Mouse (Mus musculus) lung, postnatal 10 days (tissue): ENCODE data around the gene Rin2.
A peak's percentile ranks its signal among the peaks of the same experiment; 100 is the strongest.

Experiments used
- DNase-seq: peaks from one replicate; pipeline ENCODE4 v3.0.0; 2021

Gene Rin2

GRCm38 (mm10) chr2:145675142-145675755 is at the start of gene Rin2:
Rin2 (plus strand) TSS chr2:145675215.
- DNase-seq: peak; percentile 92

GRCm38 (mm10) chr2:145631123-145631798 is 43.8 kb upstream of the Rin2 start:
- DNase-seq: no peak

GRCm38 (mm10) chr2:145631799-145632174 is 43.2 kb upstream of the Rin2 start:
- peak; percentile 38 for DNase-seq

GRCm38 (mm10) chr2:145633811-145634210 is 41.2 kb upstream of the Rin2 start:
- DNase-seq: no peak

GRCm38 (mm10) chr2:145640255-145640984 is 34.6 kb upstream of the Rin2 start:
- DNase-seq: no peak

GRCm38 (mm10) chr2:145655373-145655960 is 19.5 kb upstream of the Rin2 start:
- peak; percentile 22 for DNase-seq

GRCm38 (mm10) chr2:145656121-145656520 is 18.9 kb upstream of the Rin2 start:
- DNase-seq: no peak

GRCm38 (mm10) chr2:145656716-145657115 is 18.3 kb upstream of the Rin2 start:
- DNase-seq: no peak

- no peak for DNase-seq
These were observed 13.8 kb upstream of the Rin2 start for GRCm38 (mm10) chr2:145661242-145661641.

GRCm38 (mm10) chr2:145663899-145664298 is 11.1 kb upstream of the Rin2 start:
- no peak for DNase-seq

GRCm38 (mm10) chr2:145664311-145664710 is 10.7 kb upstream of the Rin2 start:
- DNase-seq: no peak

GRCm38 (mm10) chr2:145668135-145668534 is 6.9 kb upstream of the Rin2 start:
- DNase-seq: no peak

- DNase-seq: no peak
These were observed 4.9 kb upstream of the Rin2 start for GRCm38 (mm10) chr2:145670131-145670530.

GRCm38 (mm10) chr2:145674496-145675141 is 396 bp upstream of the Rin2 start:
- DNase-seq: no peak

- peak; percentile 70 for DNase-seq
These were observed 935 bp downstream of the Rin2 start for GRCm38 (mm10) chr2:145675756-145676543.

- DNase-seq: peak; percentile 49
These were observed 1.5 kb downstream of the Rin2 start for GRCm38 (mm10) chr2:145676544-145676925.

- DNase-seq: no peak
These were observed 1.9 kb downstream of the Rin2 start for GRCm38 (mm10) chr2:145676936-145677335.

GRCm38 (mm10) chr2:145680141-145680540 is 5.1 kb downstream of the Rin2 start:
- no peak for DNase-seq

GRCm38 (mm10) chr2:145680762-145681161 is 5.7 kb downstream of the Rin2 start:
- DNase-seq: no peak

GRCm38 (mm10) chr2:145681626-145682025 is 6.6 kb downstream of the Rin2 start:
- no peak for DNase-seq

- DNase-seq: no peak
These were observed 7.9 kb downstream of the Rin2 start for GRCm38 (mm10) chr2:145682924-145683323.

- DNase-seq: peak; percentile 69
These were observed 8.5 kb downstream of the Rin2 start for GRCm38 (mm10) chr2:145683536-145683935.
